Mouse (Mus musculus) T-cell, adult 2 months (primary cell): Measurements from ENCODE around the gene Arrdc2.

Experiments
- DNase-seq: peaks from one replicate; pipeline ENCODE4 v3.0.0; 2022; ENCODE audit warnings: low spot score

Arrdc2 gene

DNA sequence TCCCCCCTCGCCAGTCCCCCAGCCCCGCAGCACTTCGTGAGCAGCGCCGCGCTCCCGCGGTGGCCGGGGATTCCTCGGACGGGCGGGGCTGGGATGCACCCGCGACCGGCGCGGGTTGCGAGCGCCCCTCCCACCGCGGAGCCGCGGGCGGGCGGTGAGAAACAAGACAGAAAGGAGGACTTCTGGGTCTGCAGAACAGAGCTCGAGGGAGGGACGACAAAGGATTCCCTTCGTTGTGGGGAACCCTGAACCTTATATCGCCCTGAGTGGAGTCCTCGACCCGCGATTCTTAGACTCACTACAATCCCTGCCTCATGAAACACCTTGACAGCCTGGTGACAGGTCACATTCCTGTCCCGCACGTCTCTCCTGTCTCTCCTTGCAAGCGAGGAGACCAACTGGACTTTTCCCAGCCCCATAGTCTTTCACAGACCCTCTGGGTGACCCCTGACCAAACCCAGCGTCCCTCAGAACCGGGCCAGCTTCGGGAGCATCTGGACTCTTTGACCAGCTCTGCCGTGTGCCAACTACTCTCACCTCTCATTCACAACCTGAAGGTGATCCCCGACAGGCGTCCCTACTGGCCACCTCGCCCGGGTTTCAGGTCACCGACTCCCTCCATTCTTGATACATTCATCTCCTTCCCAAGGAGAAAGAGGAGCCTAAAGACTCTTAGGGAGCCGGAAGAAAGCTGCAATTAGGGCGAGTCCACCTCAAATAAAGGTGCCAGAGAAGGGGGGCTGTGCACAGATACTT is 24.6 kb upstream of the Arrdc2 start:
- peak; percentile 26 for DNase-seq

DNA sequence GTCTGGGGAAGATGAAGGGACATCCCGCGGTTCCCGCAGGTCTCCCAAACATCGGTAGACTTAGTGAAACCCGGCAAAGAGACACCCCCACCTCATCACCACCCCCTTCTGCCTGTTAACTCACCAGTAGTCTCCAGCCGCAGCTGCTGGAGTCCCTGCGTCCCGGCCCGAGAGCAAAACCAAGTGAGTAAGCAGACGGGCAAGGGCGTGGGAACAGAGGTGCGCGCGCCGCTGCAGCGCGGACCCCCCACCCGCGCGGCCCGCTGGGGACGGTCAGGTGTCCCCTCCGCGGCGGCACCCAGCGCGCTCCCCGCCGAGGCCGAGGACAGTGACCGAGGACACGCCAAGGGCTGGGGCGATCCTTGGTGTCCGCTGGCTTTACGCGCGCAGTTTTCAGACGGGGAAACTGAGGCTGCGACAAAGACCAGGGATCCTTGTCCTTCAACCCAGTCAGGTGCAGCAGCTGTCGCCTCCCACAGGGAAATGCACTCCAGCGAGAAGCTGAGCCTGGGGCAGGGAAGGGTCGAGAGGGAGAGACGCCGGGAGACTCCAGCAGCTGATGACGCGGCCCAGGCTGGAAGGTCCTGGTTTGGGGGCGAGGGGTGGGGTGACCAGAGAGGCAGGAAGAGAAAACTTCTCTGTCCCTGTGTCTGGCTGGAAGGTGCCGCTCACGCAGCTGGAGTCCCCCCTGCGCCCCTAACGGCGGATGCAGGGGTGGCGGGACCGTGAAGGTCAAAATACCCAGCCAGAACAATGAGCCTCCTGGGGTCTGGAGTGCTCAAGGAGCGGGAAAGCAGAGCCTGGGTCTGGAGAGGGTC is 23.5 kb upstream of the Arrdc2 start, which contains the start of gene Kcnn1:
TSS of gene Kcnn1 (minus strand) at position 435 of the 818 bp plus-strand sequence.
- DNase-seq: no peak

DNA sequence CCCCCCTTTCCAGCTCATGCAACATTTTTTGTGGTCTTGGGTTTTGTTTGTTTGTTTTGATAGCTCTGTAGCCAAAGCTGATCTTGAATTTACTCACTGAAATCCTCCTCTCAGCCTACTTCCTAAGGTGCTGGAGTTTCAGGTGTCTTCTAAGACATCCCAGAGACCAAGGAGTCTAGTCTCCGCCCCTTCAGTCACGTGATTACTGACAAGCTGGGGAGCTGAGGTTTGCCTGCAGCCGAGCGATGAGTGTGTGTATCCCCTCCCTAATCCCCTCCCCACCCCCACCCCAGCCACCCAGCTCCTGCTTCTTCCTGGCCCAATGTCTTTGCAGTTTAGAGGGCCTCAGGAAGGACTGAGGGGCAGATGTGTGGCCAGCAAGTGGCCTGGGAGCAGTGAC is 18.0 kb upstream of the Arrdc2 start:
- DNase-seq: no peak

GRCm38 (mm10) chr8:70856541-70857197 is 17.1 kb upstream of the Arrdc2 start:
- DNase-seq: no peak

DNA sequence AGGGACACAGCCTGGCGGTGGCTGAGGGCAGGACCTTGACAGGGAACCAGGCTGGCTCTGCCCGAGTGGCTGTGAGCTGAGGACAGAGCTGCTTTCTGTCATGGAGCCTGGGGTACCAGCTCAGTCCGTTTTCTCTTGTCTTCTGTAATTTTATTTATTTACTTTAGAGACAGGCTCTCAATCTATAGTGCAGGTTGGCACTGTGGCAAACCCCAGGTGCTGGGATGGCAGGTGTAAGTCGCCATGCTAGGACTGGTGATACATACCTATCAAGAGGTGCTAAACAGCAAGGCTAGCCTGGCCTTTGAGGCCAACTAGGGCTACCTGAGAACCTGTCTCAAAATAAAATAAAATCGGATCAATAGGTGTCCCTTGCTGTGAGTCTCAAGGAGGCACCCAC is 16.5 kb upstream of the Arrdc2 start:
- DNase-seq: no peak

DNA sequence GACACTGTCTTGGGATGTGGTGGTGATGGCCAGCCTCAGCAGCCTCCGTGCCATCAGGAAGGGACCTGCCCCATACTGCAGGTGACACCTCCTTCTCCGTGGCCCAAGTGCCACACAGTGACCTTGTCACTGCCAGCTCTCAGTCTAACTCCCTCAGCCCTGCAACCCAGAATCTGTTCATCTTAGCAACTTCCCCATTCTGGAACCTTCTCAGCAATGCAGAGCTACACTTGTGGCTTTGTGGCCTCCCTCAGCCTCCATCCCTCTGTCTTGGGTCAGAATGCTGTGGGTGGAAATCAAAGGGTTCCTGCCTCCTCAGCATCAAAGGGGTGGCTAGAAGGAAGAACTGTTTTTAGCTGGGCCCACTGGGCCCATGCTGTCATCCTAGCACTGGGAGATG is 14.3 kb upstream of the Arrdc2 start:
- no peak for DNase-seq

GRCm38 (mm10) chr8:70852595-70853231 is 13.2 kb upstream of the Arrdc2 start:
- no peak for DNase-seq

- DNase-seq: no peak
These were observed 12.3 kb upstream of the Arrdc2 start for GRCm38 (mm10) chr8:70851837-70852236.

DNA sequence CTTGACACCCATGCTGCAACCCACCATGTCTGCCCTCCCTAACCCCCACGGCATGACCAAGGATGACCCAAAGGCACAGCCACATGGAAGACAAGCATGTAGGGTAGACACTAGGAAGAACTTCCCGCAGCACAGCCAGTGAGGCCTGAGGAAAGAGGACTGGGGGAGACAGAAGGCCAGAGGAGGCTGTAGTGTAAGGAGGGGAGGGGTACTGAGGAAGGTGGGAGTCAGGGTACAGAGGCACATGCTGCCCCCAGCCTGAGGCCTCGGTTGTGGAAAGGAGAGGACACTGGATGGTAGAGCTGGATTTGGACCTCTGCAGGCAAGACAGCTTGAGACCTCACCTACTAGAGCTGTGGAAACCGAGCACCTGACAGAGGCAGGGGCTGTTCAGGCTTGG is 11.4 kb upstream of the Arrdc2 start:
- no peak for DNase-seq

- no peak for DNase-seq
These were observed 10.8 kb upstream of the Arrdc2 start for GRCm38 (mm10) chr8:70850132-70850845.

- DNase-seq: no peak
These were observed 9.9 kb upstream of the Arrdc2 start for GRCm38 (mm10) chr8:70849333-70849990.

- no peak for DNase-seq
These were observed 7.0 kb upstream of the Arrdc2 start for GRCm38 (mm10) chr8:70846371-70847154.

DNA sequence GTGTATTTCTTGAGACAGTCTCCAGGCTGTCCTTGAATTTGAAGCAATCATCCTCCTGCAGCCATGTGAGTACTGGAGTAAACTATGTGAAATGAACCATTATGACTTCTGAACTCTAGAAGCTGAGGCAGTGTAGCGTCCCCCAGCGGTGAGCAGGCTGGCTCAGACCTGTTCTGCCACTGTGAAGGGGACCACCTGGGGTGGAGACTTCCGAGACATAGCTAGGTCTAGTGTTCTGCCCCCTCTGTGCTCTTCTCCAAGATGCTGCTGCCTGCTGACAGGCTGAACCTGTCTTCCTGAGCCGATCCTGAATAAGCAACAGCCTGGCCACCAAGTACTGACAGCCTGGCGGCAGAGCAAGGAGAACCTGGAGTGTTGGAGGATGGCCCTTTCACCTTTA is 5.6 kb upstream of the Arrdc2 start:
- DNase-seq: no peak

DNA sequence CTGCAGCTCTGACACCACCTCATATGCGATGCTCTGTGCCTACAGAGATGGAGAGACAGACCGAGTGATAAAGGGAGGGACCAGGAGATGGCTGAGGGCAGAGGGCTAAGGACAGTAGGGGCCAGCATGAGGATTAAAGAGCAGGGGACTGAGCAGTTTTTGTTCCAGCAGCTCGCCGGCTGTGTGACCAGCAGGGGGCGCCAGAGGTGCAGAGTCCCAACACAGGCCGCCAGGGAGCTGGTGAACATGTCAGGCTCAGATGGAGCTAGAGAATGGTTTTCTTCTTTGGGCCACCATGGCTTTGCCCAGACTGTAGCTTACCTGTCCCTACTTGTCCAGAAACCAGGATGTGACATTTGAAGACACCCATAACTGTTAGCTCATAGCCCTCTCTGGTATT is 5.0 kb upstream of the Arrdc2 start:
- DNase-seq: peak; percentile 88

- no peak for DNase-seq
These were observed 4.4 kb upstream of the Arrdc2 start for GRCm38 (mm10) chr8:70843941-70844340.

- no peak for DNase-seq
These were observed 3.8 kb upstream of the Arrdc2 start for GRCm38 (mm10) chr8:70843214-70843773.

GRCm38 (mm10) chr8:70842484-70842883 is 3.0 kb upstream of the Arrdc2 start:
- no peak for DNase-seq

DNA sequence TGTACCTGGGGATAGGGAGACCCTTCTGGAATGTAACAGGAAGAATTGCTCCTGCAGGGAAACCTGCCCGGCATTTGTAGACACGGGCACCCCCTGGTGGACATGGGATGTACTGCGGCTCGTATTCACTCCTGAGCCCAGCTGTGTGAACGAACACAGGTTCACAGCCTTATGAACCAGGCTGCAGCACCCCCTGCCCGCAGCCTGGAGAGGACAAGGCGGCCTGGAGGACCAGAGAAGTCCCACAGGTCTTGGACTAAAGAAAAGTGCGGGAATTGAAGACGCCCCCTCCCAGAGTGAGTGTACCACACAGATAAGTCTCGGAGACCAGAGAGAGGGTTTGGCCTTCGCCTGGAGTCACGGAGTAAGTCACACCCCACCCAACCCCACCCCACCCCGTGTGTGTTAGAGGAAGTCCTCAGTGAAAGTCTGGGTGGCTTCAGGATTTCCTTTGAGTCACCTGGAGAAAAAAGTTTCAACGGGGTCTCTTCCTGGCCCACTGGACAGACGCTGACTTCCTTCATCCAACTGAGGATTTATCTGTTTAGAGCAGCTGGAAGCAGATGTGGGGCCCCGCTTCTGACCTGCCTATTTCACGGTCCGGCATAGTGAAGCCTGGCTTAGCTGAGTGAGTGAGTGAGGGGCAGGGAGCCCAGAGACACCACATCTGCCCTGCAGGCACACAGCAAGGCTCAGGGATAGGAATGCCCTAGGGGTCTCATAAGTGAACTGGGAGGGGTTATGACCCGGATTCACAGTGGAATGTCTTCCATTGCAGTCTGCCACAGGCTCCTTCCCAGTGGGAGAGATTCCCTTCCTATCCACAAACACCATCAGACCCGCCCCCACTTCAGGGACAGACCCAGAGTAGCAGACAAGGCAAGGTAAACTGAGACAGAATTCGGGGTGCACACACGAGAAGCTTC is 1.9 kb upstream of the Arrdc2 start:
- DNase-seq: peak; percentile 77

DNA sequence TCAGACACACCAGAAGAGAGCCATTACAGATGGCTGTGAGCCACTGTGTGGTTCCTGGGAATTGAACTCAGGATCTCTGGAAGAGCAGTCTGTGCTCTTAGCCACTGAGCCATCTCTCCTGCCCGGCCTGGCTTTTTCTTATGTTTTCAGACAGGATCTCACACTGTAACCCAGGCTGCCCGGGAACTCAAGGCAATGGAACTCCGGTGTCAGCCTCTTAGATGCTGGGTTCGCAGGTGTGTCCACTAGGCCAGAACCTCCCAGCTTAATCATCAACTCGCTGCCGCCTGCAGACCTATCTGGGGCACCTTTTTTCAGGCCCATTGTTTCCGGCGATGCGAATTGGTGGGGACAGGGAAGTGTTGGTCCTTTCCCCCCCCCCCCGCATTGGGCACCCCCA is 1.1 kb upstream of the Arrdc2 start:
- DNase-seq: no peak
